Mouse (Mus musculus): ENCODE measurements around the gene Fyb.

DNA sequence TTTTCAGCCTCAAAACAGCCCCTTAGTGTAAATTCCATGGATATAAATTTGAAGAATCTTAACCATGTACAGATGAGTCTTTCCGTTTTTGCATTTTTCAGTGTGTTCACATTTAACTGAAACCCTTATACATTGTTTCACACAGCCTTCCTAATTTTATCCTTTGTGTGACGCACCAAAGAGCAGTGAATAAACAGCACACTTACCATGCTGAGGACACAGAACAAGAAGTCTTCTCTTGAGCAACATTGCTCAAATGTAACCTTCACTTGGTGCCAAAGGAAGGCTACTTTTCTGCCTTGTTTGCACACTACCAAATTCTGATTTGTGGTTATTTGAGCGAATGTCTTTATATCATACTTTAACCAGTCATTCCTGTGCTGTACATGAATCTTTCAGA is 122.8 kb downstream of the Fyb start:
- no peak for TF ChIP-seq MAX (IDR thresholded peaks at IDR 0.05; ENCODE audit: low read depth)
- no peak for TF ChIP-seq POLR2A (IDR thresholded peaks at IDR 0.05; ENCODE audit: insufficient read length, low read depth)
- TF ChIP-seq TCF12 (IDR thresholded peaks at IDR 0.05; ENCODE audit: insufficient read depth, poor library complexity, severe bottlenecking), result no peak
- TF ChIP-seq POLR2AphosphoS2 (IDR thresholded peaks at IDR 0.05; ENCODE audit: insufficient read length, low read depth), result no peak
- no peak for TF ChIP-seq MYOD1 (IDR thresholded peaks at IDR 0.05; ENCODE audit: control insufficient read depth in 1 of 3, insufficient read length in 2 of 3, low read depth in 2 of 3)
- TF ChIP-seq USF1 (IDR thresholded peaks at IDR 0.05; ENCODE audit: low read depth), result no peak
- no peak for TF ChIP-seq E2F4 (IDR thresholded peaks at IDR 0.05; ENCODE audit: insufficient read depth)
- TF ChIP-seq TCF3 (IDR thresholded peaks at IDR 0.05; ENCODE audit: insufficient read length, low read depth), result no peak
- TF ChIP-seq CEBPB (IDR thresholded peaks at IDR 0.05; ENCODE audit: insufficient read depth, poor library complexity, severe bottlenecking), result no peak
- no peak for TF ChIP-seq REST (IDR thresholded peaks at IDR 0.05; ENCODE audit: insufficient read depth, insufficient read length)

All from myocyte (in vitro differentiated cells).